Mouse (Mus musculus) liver, adult 2 months (tissue): ENCODE data around the gene Sdr42e1. TPM values are rescaled to one million over a fixed set of nuclear protein-coding genes. Genes with fewer than 3 reads are reported as not detected.

ENCODE experiments used
- DNase-seq: peaks from one replicate; pipeline ENCODE4 v3.0.0-alpha.2; 2011; ENCODE audit warnings: low read depth, low spot score; ENCODE audit errors: extremely low read depth
- H3K27ac ChIP-seq: fragments of 200-500 bp; replicated peaks from 2 replicates; pipeline ENCODE4 v1.5.1; 2012; ENCODE audit warnings: low read depth, mild to moderate bottlenecking, control low read depth, inconsistent platforms, low read length; ENCODE audit not compliant: insufficient read depth
- H3K27me3 ChIP-seq: fragments of 200-500 bp; 2 replicates; pipeline ENCODE4 v1.6.1; 2012; ENCODE audit warnings: mild to moderate bottlenecking, moderate library complexity, low read length, inconsistent platforms; ENCODE audit not compliant: control insufficient read depth, insufficient read depth
- H3K36me3 ChIP-seq: fragments of 200-500 bp; 2 replicates; pipeline ENCODE4 v1.6.1; 2012; ENCODE audit warnings: low read length, inconsistent platforms; ENCODE audit not compliant: control insufficient read depth, insufficient read depth
- H3K4me1 ChIP-seq: fragments of 200-500 bp; 2 replicates; pipeline ENCODE4 v1.6.1; 2011; ENCODE audit warnings: low read length; ENCODE audit not compliant: control insufficient read depth, insufficient read depth
- H3K4me3 ChIP-seq: fragments of 200-500 bp; 2 replicates; pipeline ENCODE4 v1.5.1; 2011; ENCODE audit warnings: low read depth, mild to moderate bottlenecking, control low read depth, low read length, moderate library complexity; ENCODE audit not compliant: insufficient read depth
- H3K79me2 ChIP-seq: fragments of 200-500 bp; 2 replicates; pipeline ENCODE4 v1.6.1; 2012; ENCODE audit warnings: inconsistent platforms, mild to moderate bottlenecking, low read length, moderate library complexity; ENCODE audit not compliant: control insufficient read depth, insufficient read depth
- H3K9ac ChIP-seq: fragments of 200-500 bp; 2 replicates; pipeline ENCODE4 v1.6.1; 2012; ENCODE audit warnings: low read depth, mild to moderate bottlenecking, control low read depth, inconsistent platforms, low read length
- CTCF ChIP-seq: fragments of 200-500 bp; IDR thresholded peaks from 2 replicates; pipeline ENCODE4 v1.5.1; 2011; ENCODE audit warnings: low read depth, low read length, control low read depth
- POLR2A ChIP-seq: fragments of 200-500 bp; IDR thresholded peaks from 2 replicates; pipeline ENCODE4 v1.6.1; 2011; ENCODE audit warnings: low read length, control low read depth; ENCODE audit not compliant: insufficient read depth; ENCODE audit errors: extremely low read depth
- WGBS: fragments of 180-500 bp; shearing (Covaris S2); methylation state at CpG from one replicate; pipeline ENCODE4 v1.1.7; 2018; 5-methylcytosine and 5-hydroxymethylcytosine counted together
- polyA plus RNA-seq: library from polyadenylated mRNA; depleted of rRNA; stranded (reverse); fragments of >200 nt; gene quantifications from 2 replicates; pipeline ENCODE4 v1.2.3, GENCODE M21; 2012; rRNA removed
- total RNA-seq: library from RNA; depleted of rRNA; stranded (reverse); fragments of >200 nt; gene quantifications from 2 replicates; pipeline ENCODE4 v1.2.3, GENCODE M21; 2014; rRNA removed

Gene Sdr42e1
- total and polyA plus RNA-seq, 2 experiments, result 77.6 to 131 TPM

GRCm38 (mm10) chr8:117612861-117613260, 60.6 kb downstream of the Sdr42e1 start:
- H3K27ac ChIP-seq, result no peak overlapping the region
- H3K27me3 ChIP-seq, result 0 out of 2 replicates have a peak, but pooled peaks cover 2% of the 10 kb centered on the region
- no peaks in the 10 kb centered on the region for H3K36me3 ChIP-seq
- H3K79me2 ChIP-seq, result no peaks in the 10 kb centered on the region
- no peak for TF ChIP-seq CTCF
- TF ChIP-seq POLR2A, result no peak
- WGBS, result 84% methylated on average over 12 of the region's 12 CpGs
- no peaks in the 10 kb centered on the region for H3K4me1 ChIP-seq
- no peak overlapping the region for H3K4me3 ChIP-seq
- no peak for DNase-seq
- H3K9ac ChIP-seq, result no peak overlapping the region

Other genes starting within 250 kb of the Sdr42e1 start
- gene Plcg2, start 175.4 kb downstream of the Sdr42e1 start, total RNA-seq, result 1.8 and 2.1 TPM in 2 replicates
- 0.42 and 0.95 TPM in 2 replicates for gene Plcg2, start 175.4 kb downstream of the Sdr42e1 start, polyA plus RNA-seq
- 228 and 380 TPM in 2 replicates for gene Hsd17b2, start 28.2 kb upstream of the Sdr42e1 start, total RNA-seq
- 234 and 259 TPM in 2 replicates for gene Hsd17b2, start 28.2 kb upstream of the Sdr42e1 start, polyA plus RNA-seq
- gene Mphosph6, start 128.3 kb upstream of the Sdr42e1 start, total RNA-seq, result 3.2 and 3.4 TPM in 2 replicates
- gene Mphosph6, start 128.3 kb upstream of the Sdr42e1 start, polyA plus RNA-seq, result 0.92 and 1.2 TPM in 2 replicates